Mouse (Mus musculus): ENCODE data around the gene Sorbs1. TPM values are rescaled to one million over a fixed set of nuclear protein-coding genes. Genes with fewer than 3 reads are reported as not detected.

Sorbs1 gene
- polyA plus RNA-seq, 1 experiment from 2014 or later = 68.9 TPM

DNA sequence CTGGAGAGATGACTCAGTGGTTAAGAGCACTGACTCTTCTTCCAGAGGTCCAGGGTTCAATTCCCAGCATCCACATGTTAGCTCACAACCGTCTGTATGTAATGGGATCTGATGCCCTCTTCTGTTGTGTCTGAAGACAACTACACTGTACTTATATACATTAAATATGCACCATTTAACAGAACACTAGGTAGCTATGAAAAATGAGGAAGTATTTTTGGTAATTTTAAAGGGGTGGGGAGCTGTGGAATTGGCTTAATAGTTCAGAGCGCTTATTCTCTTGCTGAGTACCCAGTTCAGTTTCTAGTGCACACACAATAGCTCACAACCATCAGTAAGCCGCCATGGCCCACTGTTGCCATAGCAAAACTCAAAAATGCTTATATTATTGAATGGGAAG, 2.0 kb upstream of the Sorbs1 start:
- DNase-seq (ENCODE audit: low read depth, low spot score) = no peak
- CTCF ChIA-PET = interaction anchor here (1.3 to 2.5 kb wide), 3 partner anchors 15 to 124 kb away, joined by 3 to 8 read pairs (median 3); no protein-coding TSS in a partner anchor
- H3K27me3 ChIP-seq = no peaks in the 10 kb centered on the region
- no peak for TF ChIP-seq CTCF (IDR thresholded peaks at IDR 0.05)
- no peak for ATAC-seq
- in situ Hi-C loops (cut with MboI; ENCODE audit: low pct_unique_long_range_greater_than_20kb) = no loop called here
- POLR2A ChIA-PET = interaction anchor here (0.7 kb wide), 1 partner anchor 20 kb away, joined by 3 read pairs; no protein-coding TSS in a partner anchor

DNA sequence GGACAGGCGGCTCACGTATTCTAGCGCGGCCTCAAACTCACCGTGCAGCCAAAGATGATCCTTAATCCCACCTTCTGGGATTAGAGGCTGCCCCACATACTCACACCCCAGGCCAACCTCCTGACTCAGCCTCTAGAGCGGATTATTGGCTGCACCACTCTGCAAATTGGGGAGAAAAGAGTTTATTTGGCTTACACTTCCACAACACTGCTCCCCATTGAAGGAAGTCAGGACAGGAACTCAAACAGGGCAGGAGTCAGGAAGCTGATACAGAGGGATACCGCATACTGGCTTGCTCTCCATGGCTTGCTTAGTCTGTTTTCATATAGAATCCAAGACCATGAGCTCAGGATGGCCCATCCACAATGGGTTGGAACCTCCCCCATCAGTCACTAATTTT, 797 bp upstream of the Sorbs1 start:
- ATAC-seq (no peak), DNase-seq (ENCODE audit: low read depth, low spot score) (no peak)
- in situ Hi-C loops (cut with MboI; ENCODE audit: low pct_unique_long_range_greater_than_20kb) = no loop called here
- H3K27me3 ChIP-seq = no peaks in the 10 kb centered on the region
- ChIA-PET POLR2A (interaction anchor here (0.6 to 0.8 kb wide), 2 partner anchors 52 to 115 kb away, joined by 3 to 5 read pairs; no protein-coding TSS in a partner anchor), CTCF (interaction anchor here (0.9 to 2.5 kb wide), 4 partner anchors 16 to 169 kb away, joined by 3 to 8 read pairs (median 3); no protein-coding TSS in a partner anchor)
- no peak for TF ChIP-seq CTCF (IDR thresholded peaks at IDR 0.05)

DNA sequence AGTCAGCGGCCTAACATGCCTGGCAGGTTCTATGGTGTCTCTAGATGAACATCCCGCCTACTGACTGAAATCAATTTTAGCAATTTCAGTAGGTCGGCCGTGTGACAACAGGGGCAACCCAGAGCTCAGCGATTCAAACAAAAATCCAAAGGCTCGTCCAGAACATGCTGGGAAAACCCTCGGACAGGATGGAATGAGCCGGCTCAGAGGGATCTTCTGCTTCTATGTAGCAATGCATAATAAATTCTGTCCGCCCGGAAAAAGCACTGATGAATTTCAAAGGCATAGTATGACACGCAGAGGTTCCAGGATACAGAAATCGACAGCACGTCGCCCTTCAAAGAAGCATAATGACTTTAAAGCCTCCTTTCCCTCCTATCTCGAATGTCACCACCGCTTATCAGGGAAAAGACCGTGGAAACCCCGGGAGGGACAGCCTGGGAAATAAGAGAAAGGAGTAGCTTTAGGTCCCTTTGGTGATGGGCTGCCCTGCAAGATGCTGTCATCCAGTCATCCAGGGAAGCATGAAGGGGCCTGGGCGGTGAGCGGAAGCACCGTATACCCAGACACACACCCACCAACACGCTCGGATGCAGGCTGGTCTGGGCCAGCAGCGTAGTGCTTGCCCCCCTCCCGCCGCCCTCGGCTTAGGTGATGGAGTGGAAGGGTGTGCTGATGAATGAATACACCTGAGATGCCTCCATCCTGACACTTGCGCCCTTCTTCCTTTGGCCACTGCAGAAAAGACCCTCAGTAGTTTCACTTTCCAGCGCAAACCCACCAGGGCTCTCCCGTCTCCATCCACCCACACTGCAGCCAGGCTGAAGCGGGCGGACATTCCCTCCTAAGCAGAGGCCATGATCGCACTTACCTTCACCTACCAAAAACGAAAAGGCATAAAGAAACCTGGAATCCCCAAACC, 818 bp downstream of the Sorbs1 start:
- DNase-seq (ENCODE audit: low read depth, low spot score) (no peak), ATAC-seq (peak; percentile 45)
- in situ Hi-C loops (cut with MboI; ENCODE audit: low pct_unique_long_range_greater_than_20kb) = no loop called here
- POLR2A ChIA-PET = interaction anchor here (0.6 to 1.3 kb wide), 3 partner anchors 20 to 1649 kb away, joined by 3 to 5 read pairs (median 3); no protein-coding TSS in a partner anchor
- H3K27me3 ChIP-seq = no peaks in the 10 kb centered on the region
- TF ChIP-seq CTCF (IDR thresholded peaks at IDR 0.05) = no peak
- CTCF ChIA-PET = interaction anchor here (1.0 to 2.4 kb wide), 3 partner anchors 20 to 121 kb away, joined by 3 to 8 read pairs (median 3); no protein-coding TSS in a partner anchor

DNA sequence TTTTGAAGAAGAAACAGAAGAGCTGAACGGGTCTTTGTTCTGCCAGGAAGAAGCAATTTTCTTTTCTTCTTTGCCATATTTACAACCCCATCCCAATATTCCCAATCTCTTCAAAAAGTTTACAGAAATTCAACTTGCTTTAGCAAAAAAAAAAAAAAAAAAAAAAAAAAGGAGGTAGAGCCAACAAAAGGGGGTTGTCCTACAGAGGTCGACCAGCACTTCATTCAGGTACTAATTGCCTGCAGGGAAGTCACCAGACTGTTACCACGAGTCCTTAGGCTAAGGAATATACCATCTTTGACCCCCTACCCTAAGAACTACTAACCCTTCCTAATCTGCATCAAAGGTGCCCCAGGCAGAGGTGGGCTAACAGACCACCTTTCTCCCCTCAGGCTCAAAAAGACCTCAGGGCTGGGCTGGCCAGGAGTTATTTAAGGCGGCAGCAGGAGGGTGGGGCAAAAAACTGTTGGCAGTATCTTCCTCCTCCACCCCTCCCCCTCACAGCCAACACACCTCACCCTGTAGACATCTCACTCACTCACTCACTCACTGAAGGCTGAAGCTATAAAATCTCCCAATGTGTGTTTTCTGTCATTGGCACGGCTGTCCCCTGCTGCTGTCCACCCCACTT, 1.8 kb downstream of the Sorbs1 start:
- ATAC-seq (no peak), DNase-seq (ENCODE audit: low read depth, low spot score) (no peak)
- no peak for TF ChIP-seq CTCF (IDR thresholded peaks at IDR 0.05)
- in situ Hi-C loops (cut with MboI; ENCODE audit: low pct_unique_long_range_greater_than_20kb) = no loop called here
- ChIA-PET POLR2A (interaction anchor here (1.3 kb wide), 1 partner anchor 19 kb away, joined by 5 read pairs; no protein-coding TSS in a partner anchor), CTCF (interaction anchor here (1.0 to 2.4 kb wide), 5 partner anchors 17 to 120 kb away, joined by 3 to 8 read pairs (median 3); no protein-coding TSS in a partner anchor)
- H3K27me3 ChIP-seq = no peaks in the 10 kb centered on the region

GRCm38 (mm10) chr19:40511100-40511439, 2.5 kb downstream of the Sorbs1 start:
- DNase-seq (ENCODE audit: low read depth, low spot score) (no peak), ATAC-seq (no peak)
- TF ChIP-seq CTCF (IDR thresholded peaks at IDR 0.05) = no peak
- H3K27me3 ChIP-seq = no peaks in the 10 kb centered on the region
- CTCF ChIA-PET = interaction anchor here (1.1 to 2.4 kb wide), 4 partner anchors 16 to 120 kb away, joined by 3 to 8 read pairs (median 3); no protein-coding TSS in a partner anchor
- in situ Hi-C loops (cut with MboI; ENCODE audit: low pct_unique_long_range_greater_than_20kb) = no loop called here
- POLR2A ChIA-PET = interaction anchor here (0.6 to 0.9 kb wide), 2 partner anchors 8 to 88 kb away, joined by 3 read pairs; no protein-coding TSS in a partner anchor

GRCm38 (mm10) chr19:40510387-40511099, 3.0 kb downstream of the Sorbs1 start:
- ChIA-PET CTCF (interaction anchor here (1.1 to 2.4 kb wide), 4 partner anchors 15 to 119 kb away, joined by 3 to 8 read pairs (median 3); no protein-coding TSS in a partner anchor), POLR2A (interaction anchor here (0.6 to 0.9 kb wide), 2 partner anchors 8 to 88 kb away, joined by 3 read pairs; no protein-coding TSS in a partner anchor)
- no peaks in the 10 kb centered on the region for H3K27me3 ChIP-seq
- DNase-seq (ENCODE audit: low read depth, low spot score) = no peak
- in situ Hi-C loops (cut with MboI; ENCODE audit: low pct_unique_long_range_greater_than_20kb) = no loop called here
- TF ChIP-seq CTCF (IDR thresholded peaks at IDR 0.05) = no peak
- ATAC-seq = no peak

DNA sequence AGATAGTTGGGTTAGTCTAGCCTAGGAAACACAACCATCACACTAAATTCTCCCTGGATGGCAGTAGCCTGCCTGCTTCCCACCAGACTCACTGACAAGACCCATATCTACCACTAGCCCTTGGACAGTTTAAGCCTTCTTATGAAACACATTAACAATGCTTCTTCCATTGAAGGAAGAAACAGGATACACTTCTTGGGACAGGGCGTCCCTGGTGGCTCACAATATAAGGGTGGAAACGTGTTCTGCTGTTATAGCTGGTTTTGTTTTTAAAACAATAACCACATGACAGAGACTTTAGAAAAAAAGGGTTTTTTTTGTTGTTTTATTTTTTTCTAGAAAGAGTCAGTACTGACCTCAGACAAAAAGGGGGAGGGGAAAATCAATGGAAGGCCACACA, 4.3 kb downstream of the Sorbs1 start:
- POLR2A ChIA-PET = no interaction called here
- no peaks in the 10 kb centered on the region for H3K27me3 ChIP-seq
- ATAC-seq = no peak
- in situ Hi-C loops (cut with MboI; ENCODE audit: low pct_unique_long_range_greater_than_20kb) = no loop called here
- no peak for TF ChIP-seq CTCF (IDR thresholded peaks at IDR 0.05)
- CTCF ChIA-PET = no interaction called here
- DNase-seq (ENCODE audit: low read depth, low spot score) = no peak

DNA sequence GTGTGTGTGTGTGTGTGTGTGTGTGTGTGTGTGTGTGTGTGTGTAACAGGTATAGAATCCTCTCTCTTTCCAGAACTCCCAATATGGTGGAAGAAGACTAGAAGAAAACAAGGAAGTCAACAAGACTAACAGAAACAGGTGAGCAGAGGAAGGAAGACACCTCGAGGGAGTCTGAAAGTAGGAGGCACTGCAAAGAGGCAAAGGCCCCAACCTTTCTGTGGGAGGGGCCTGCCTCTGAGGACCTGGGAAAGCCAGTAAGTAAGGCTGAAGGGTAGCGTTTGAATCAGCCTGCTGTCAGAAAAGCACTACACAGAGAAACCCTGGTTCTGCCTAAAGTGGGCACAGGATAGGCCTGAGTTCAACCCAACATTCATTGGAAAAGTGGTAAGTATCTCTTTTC, 4.7 kb downstream of the Sorbs1 start:
- in situ Hi-C loops (cut with MboI; ENCODE audit: low pct_unique_long_range_greater_than_20kb) = no loop called here
- no peak for TF ChIP-seq CTCF (IDR thresholded peaks at IDR 0.05)
- POLR2A ChIA-PET = no interaction called here
- no peak for ATAC-seq
- CTCF ChIA-PET = no interaction called here
- H3K27me3 ChIP-seq = no peaks in the 10 kb centered on the region
- no peak for DNase-seq (ENCODE audit: low read depth, low spot score)

DNA sequence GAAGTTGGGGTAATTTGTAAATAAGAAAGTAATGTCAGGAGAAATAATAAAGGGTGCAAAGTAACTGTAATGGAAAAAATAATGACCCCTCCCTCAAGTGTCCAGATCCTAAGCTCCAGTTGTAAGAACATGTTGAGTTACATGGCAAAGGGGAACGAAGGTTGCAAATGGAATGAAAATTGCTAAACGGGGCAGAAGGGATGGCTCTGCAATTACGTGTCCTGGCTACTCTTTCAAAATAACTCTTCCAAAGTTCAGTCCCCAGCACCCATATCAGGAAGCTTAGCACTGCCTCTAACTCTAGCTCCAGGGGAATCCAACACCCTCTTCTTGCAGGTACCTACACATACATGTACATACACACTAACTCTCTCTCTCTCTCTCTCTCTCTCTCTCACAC, 6.6 kb downstream of the Sorbs1 start:
- in situ Hi-C loops (cut with MboI; ENCODE audit: low pct_unique_long_range_greater_than_20kb) = no loop called here
- no peak for DNase-seq (ENCODE audit: low read depth, low spot score)
- CTCF ChIA-PET = no interaction called here
- POLR2A ChIA-PET = interaction anchor here (0.6 to 0.7 kb wide), 2 partner anchors 106 to 438 kb away, joined by 3 to 5 read pairs; no protein-coding TSS in a partner anchor
- no peak for ATAC-seq
- H3K27me3 ChIP-seq = no peaks in the 10 kb centered on the region
- no peak for TF ChIP-seq CTCF (IDR thresholded peaks at IDR 0.05)

GRCm38 (mm10) chr19:40504336-40504735, 9.2 kb downstream of the Sorbs1 start:
- in situ Hi-C loops (cut with MboI; ENCODE audit: low pct_unique_long_range_greater_than_20kb) = no loop called here
- no peak for DNase-seq (ENCODE audit: low read depth, low spot score)
- no peak for TF ChIP-seq CTCF (IDR thresholded peaks at IDR 0.05)
- no peak for ATAC-seq
- POLR2A ChIA-PET = interaction anchor here (0.7 kb wide), 1 partner anchor 47 kb away, joined by 3 read pairs; no protein-coding TSS in a partner anchor
- H3K27me3 ChIP-seq = no peaks in the 10 kb centered on the region
- CTCF ChIA-PET = interaction anchor here (2.0 kb wide), 1 partner anchor 12 kb away, joined by 14 read pairs; no protein-coding TSS in a partner anchor
